Mouse (Mus musculus): ENCODE results near the gene B9d1.

- TF ChIP-seq CTCF (IDR thresholded peaks at IDR 0.05): no peak
- TF ChIP-seq EP300 (IDR thresholded peaks at IDR 0.05): no peak
Measured at GRCm38 (mm10) chr11:61559572-61559971, 54.6 kb downstream of the B9d1 start.

All from lung, postnatal 0 days (tissue).